Comparison of ENCODE assay signal across 13 mouse cellular contexts in the genomic region with DNA sequence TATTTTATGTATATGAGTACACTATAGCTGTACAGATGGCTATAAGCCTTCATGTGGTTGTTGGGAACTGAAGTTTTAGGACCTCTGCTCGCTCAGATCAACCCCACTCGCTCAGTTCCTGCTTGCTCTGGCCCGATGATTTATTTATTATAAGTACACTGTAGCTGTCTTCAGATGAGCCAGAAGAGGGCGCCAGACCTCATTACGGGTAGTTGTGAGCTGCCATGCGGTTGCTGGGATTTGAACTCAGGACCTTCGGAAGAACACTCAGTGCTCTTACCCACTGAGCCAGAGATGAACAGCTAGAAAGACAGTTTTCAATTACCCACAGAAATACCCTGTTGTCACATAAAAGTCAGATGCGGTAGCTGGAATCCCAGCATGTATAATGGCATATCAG. TPM values are rescaled to one million over a fixed set of nuclear protein-coding genes. Genes with fewer than 3 reads are reported as not detected.
DNase-seq lines count a peak whose midpoint lies in the region; ATAC-seq and TF ChIP-seq lines count a peak whose summit lies in the region.
"Had no signal": no experiment of that assay in that cellular context is flagged by ENCODE, and none has a peak within 500 bp of the region (broad histone marks: within the 10 kb centered on the region; RNA-seq: fewer than 3 reads in every experiment).

No protein-coding gene starts in this region.

- H3K9me3 ChIP-seq in heart, postnatal 0 days (replicated peaks; ENCODE audit: control insufficient read depth, low read length): no peaks in the 10 kb centered on the region
- no peaks in the 10 kb centered on the region for H3K9me3 ChIP-seq in heart, embryonic 10.5 days
- H3K9me3 ChIP-seq: heart, embryonic 12.5 days; limb, embryonic 10.5 days; midbrain, embryonic 12.5 days had no signal

- no peak for TF ChIP-seq EP300 in heart, postnatal 0 days (IDR thresholded peaks at IDR 0.05; ENCODE audit: low read depth)

- H3K9ac ChIP-seq in heart, postnatal 0 days (replicated peaks; ENCODE audit: low read depth, low read length): no peak overlapping the region
- H3K9ac ChIP-seq: heart, embryonic 12.5 days; midbrain, embryonic 12.5 days had no signal

- TF ChIP-seq CTCF in heart, postnatal 0 days (IDR thresholded peaks at IDR 0.05; ENCODE audit: low read depth): peak; percentile 5; the same call in 1 of the 2 replicates

- no peaks in the 10 kb centered on the region for H3K27me3 ChIP-seq in heart, postnatal 0 days (ENCODE audit: control insufficient read depth, insufficient read depth, low read length)
- H3K27me3 ChIP-seq in heart, embryonic 10.5 days (ENCODE audit: insufficient read depth, poor library complexity, severe bottlenecking): no peaks in the 10 kb centered on the region
- H3K27me3 ChIP-seq: heart, embryonic 12.5 days; midbrain, embryonic 12.5 days; Patski had no signal

- no peak overlapping the region for H3K27ac ChIP-seq in heart, postnatal 0 days (ENCODE audit: low read depth)
- no peak overlapping the region for H3K27ac ChIP-seq in heart, embryonic 10.5 days
- H3K27ac ChIP-seq: limb, embryonic 10.5 days; midbrain, embryonic 12.5 days had no signal

- 0 out of 2 replicates have a peak, but pooled peaks cover 2% of the 10 kb centered on the region for H3K4me1 ChIP-seq in heart, postnatal 0 days (ENCODE audit: control insufficient read depth, insufficient read depth)
- H3K4me1 ChIP-seq in heart, embryonic 10.5 days: 0 out of 2 replicates have a peak, but pooled peaks cover 3% of the 10 kb centered on the region

- ATAC-seq in heart, postnatal 0 days (ENCODE audit: insufficient read depth, low read depth): no peak
- ATAC-seq in neutrophil, adult 5-6 weeks (ENCODE audit: extremely low read depth, insufficient number of reproducible peaks, low FRiP score, poor library complexity, severe bottlenecking): 0 out of 2 replicates have a peak, but pooled peaks have one; percentile 19
- ATAC-seq: Patski had no signal

- no peak overlapping the region for H3K4me3 ChIP-seq in heart, postnatal 0 days (ENCODE audit: low read depth, low read length)
- H3K4me3 ChIP-seq in heart, embryonic 10.5 days: no peak overlapping the region
- H3K4me3 ChIP-seq: heart, embryonic 12.5 days; limb, embryonic 10.5 days; midbrain, embryonic 12.5 days had no signal

- no peak overlapping the region for H3K4me2 ChIP-seq in heart, postnatal 0 days (ENCODE audit: low read depth, low read length)
- H3K4me2 ChIP-seq: heart, embryonic 12.5 days; midbrain, embryonic 12.5 days had no signal

- no peaks in the 10 kb centered on the region for H3K36me3 ChIP-seq in heart, postnatal 0 days (replicated peaks; ENCODE audit: control insufficient read depth, insufficient read depth, low read length)
- H3K36me3 ChIP-seq in heart, embryonic 10.5 days: no peaks in the 10 kb centered on the region
- H3K36me3 ChIP-seq: heart, embryonic 12.5 days; limb, embryonic 10.5 days; midbrain, embryonic 12.5 days had no signal

- WGBS in heart, postnatal 0 days: 90% methylated on average over 8 of the region's 8 CpGs
- WGBS in heart, embryonic 10.5 days: 89% methylated on average over 8 of the region's 8 CpGs

- DNase-seq in heart, postnatal 0 days (ENCODE audit: low spot score): no peak
- DNase-seq in heart, embryonic 10.5 days (ENCODE audit: low spot score): no peak
- peak; percentile 61 for DNase-seq in A20 (ENCODE audit: low read depth, low spot score)
- DNase-seq in WW6 (ENCODE audit: low read depth, low spot score): peak; percentile 20
- DNase-seq in cerebellum, adult 11-12 months: no peak
- DNase-seq in frontal cortex, postnatal 10 days (ENCODE audit: low spot score in 2 of 2): no peak
- no peak for DNase-seq in layer of hippocampus, adult 18-20 months (ENCODE audit: low spot score in 2 of 2)
- DNase-seq: kidney, adult 18-20 months had no signal

RNA-seq across cellular contexts. Expression of gene Zfp654, which starts 5.5 kb away (rescaled TPM):
- total RNA-seq in heart, postnatal 0 days (2014; rRNA removed; ENCODE audit: low replicate concordance): 5.4 and 8.9 TPM in 2 replicates
- 3.0 and 3.3 TPM in 2 replicates for polyA plus RNA-seq in heart, postnatal 0 days (2015; fragmentation: Nextera tagmentation; extraction: Ambion mirVana)
- polyA plus RNA-seq in heart, embryonic 10.5 days (2016; fragmentation: Nextera tagmentation; extraction: Ambion mirVana): 6.6 and 7.0 TPM in 2 replicates
- total RNA-seq in neutrophil, adult 5-6 weeks (2017): 19.4 and 21.5 TPM in 2 replicates
- 10 to 100 TPM; 16.2 to 16.6 TPM for total RNA-seq in layer of hippocampus, adult 18-20 months (2021)

RNA-seq across cellular contexts. Expression of gene Cggbp1, which starts 5.8 kb away (rescaled TPM):
- 28.9 and 29.6 TPM in 2 replicates for total RNA-seq in heart, postnatal 0 days (2014; rRNA removed; ENCODE audit: low replicate concordance)
- polyA plus RNA-seq in heart, postnatal 0 days (2015; fragmentation: Nextera tagmentation; extraction: Ambion mirVana): 27.5 and 29.5 TPM in 2 replicates
- 63.7 and 67.6 TPM in 2 replicates for polyA plus RNA-seq in heart, embryonic 10.5 days (2016; fragmentation: Nextera tagmentation; extraction: Ambion mirVana)
- 102 and 103 TPM in 2 replicates for total RNA-seq in neutrophil, adult 5-6 weeks (2017)
- total RNA-seq in layer of hippocampus, adult 18-20 months (2021): 10 to 100 TPM; 62.7 to 64.9 TPM

Comparison
In these comparisons a context has a peak if more than half of its experiments do, and no peak if none do; other contexts are left out.
1. DNase-seq: peak in A20 (single experiment) and WW6 (single experiment); none in heart, postnatal 0 days (single experiment), heart, embryonic 10.5 days (single experiment), cerebellum, adult 11-12 months (single experiment), frontal cortex, postnatal 10 days (0 of 2) and layer of hippocampus, adult 18-20 months (0 of 2).